In genomic region chr7:126511287-126511686, GRCm38 (mm10) we compare ENCODE assay signal across 19 mouse cellular contexts. TPM values are rescaled to one million over a fixed set of nuclear protein-coding genes. Genes with fewer than 3 reads are reported as not detected.
DNase-seq lines count a peak whose midpoint lies in the region; ATAC-seq and TF ChIP-seq lines count a peak whose summit lies in the region.
"Had no signal": no experiment of that assay in that cellular context is flagged by ENCODE, and none has a peak within 500 bp of the region (broad histone marks: within the 10 kb centered on the region; RNA-seq: fewer than 3 reads in every experiment).

No protein-coding gene starts in this region.

- no peak for TF ChIP-seq CTCF in heart, postnatal 0 days (IDR thresholded peaks at IDR 0.05; ENCODE audit: low read depth)
- TF ChIP-seq CTCF in heart, adult 2 months (IDR thresholded peaks at IDR 0.05): no peak
- no peak for TF ChIP-seq CTCF in stomach, postnatal 0 days (IDR thresholded peaks at IDR 0.05; ENCODE audit: low read depth)

- intact Hi-C loops in heart, adult 2 months (cut with DNase I): no loop called here

- TF ChIP-seq POLR2A in heart, adult 2 months (IDR thresholded peaks at IDR 0.05; ENCODE audit: insufficient read depth, low read depth, low read length): no peak

- no peaks in the 10 kb centered on the region for H3K4me1 ChIP-seq in heart, postnatal 0 days (ENCODE audit: control insufficient read depth, insufficient read depth)
- H3K4me1 ChIP-seq in heart, adult 2 months (ENCODE audit: control insufficient read depth, insufficient read depth, low read length): no peaks in the 10 kb centered on the region
- no peaks in the 10 kb centered on the region for H3K4me1 ChIP-seq in stomach, postnatal 0 days (replicated peaks; ENCODE audit: control insufficient read depth, insufficient read depth)
- H3K4me1 ChIP-seq in kidney, embryonic 15.5 days: no peaks in the 10 kb centered on the region
- H3K4me1 ChIP-seq: embryonic facial prominence, embryonic 10.5 days; forebrain, embryonic 13.5 days; heart, embryonic 12.5 days; hindbrain, embryonic 15.5 days had no signal

- no peak overlapping the region for H3K9ac ChIP-seq in heart, postnatal 0 days (replicated peaks; ENCODE audit: low read depth, low read length)
- no peak overlapping the region for H3K9ac ChIP-seq in heart, adult 2 months (ENCODE audit: low read depth, low read length)
- H3K9ac ChIP-seq in stomach, postnatal 0 days (ENCODE audit: low read length): no peak overlapping the region
- H3K9ac ChIP-seq in kidney, embryonic 15.5 days: no peak overlapping the region
- H3K9ac ChIP-seq: forebrain, embryonic 13.5 days; heart, embryonic 12.5 days; hindbrain, embryonic 15.5 days had no signal

- H3K27ac ChIP-seq in heart, postnatal 0 days (ENCODE audit: low read depth): no peak overlapping the region
- no peak overlapping the region for H3K27ac ChIP-seq in heart, adult 2 months
- H3K27ac ChIP-seq in stomach, postnatal 0 days (replicated peaks): no peak overlapping the region
- no peak overlapping the region for H3K27ac ChIP-seq in kidney, embryonic 15.5 days
- H3K27ac ChIP-seq: embryonic facial prominence, embryonic 10.5 days; forebrain, embryonic 13.5 days; gastrocnemius, adult 2 months; hindbrain, embryonic 15.5 days had no signal

- no peak for TF ChIP-seq EP300 in heart, postnatal 0 days (IDR thresholded peaks at IDR 0.05; ENCODE audit: low read depth)
- no peak for TF ChIP-seq EP300 in heart, adult 2 months (IDR thresholded peaks at IDR 0.05; ENCODE audit: insufficient read depth, low read depth, low read length)
- TF ChIP-seq EP300 in stomach, postnatal 0 days (optimal IDR thresholded peaks at IDR 0.05): no peak

- no peaks in the 10 kb centered on the region for H3K9me3 ChIP-seq in heart, postnatal 0 days (replicated peaks; ENCODE audit: control insufficient read depth, low read length)
- no peaks in the 10 kb centered on the region for H3K9me3 ChIP-seq in stomach, postnatal 0 days (ENCODE audit: control insufficient read depth, low read length)
- no peaks in the 10 kb centered on the region for H3K9me3 ChIP-seq in kidney, embryonic 15.5 days (replicated peaks)
- H3K9me3 ChIP-seq: embryonic facial prominence, embryonic 10.5 days; forebrain, embryonic 13.5 days; heart, embryonic 12.5 days; hindbrain, embryonic 15.5 days had no signal

- WGBS in heart, postnatal 0 days: 52% methylated on average over 3 of the region's 3 CpGs
- 51% methylated on average over 3 of the region's 3 CpGs for WGBS in heart, adult 2 months
- 71% methylated on average over 3 of the region's 3 CpGs for WGBS in stomach, postnatal 0 days
- 77% methylated on average over 3 of the region's 3 CpGs for WGBS in kidney, embryonic 15.5 days

- no peak overlapping the region for H3K4me3 ChIP-seq in heart, postnatal 0 days (ENCODE audit: low read depth, low read length)
- H3K4me3 ChIP-seq in heart, adult 2 months: no peak overlapping the region
- H3K4me3 ChIP-seq in stomach, postnatal 0 days (ENCODE audit: low read depth, low read length): no peak overlapping the region
- no peak overlapping the region for H3K4me3 ChIP-seq in kidney, embryonic 15.5 days (replicated peaks)
- H3K4me3 ChIP-seq: embryonic facial prominence, embryonic 10.5 days; forebrain, embryonic 13.5 days; gastrocnemius, adult 2 months; heart, embryonic 12.5 days; hindbrain, embryonic 15.5 days had no signal

- H3K36me3 ChIP-seq in heart, postnatal 0 days (replicated peaks; ENCODE audit: control insufficient read depth, insufficient read depth, low read length): no peaks in the 10 kb centered on the region
- no peaks in the 10 kb centered on the region for H3K36me3 ChIP-seq in heart, adult 2 months (ENCODE audit: control insufficient read depth, insufficient read depth, low read length)
- no peaks in the 10 kb centered on the region for H3K36me3 ChIP-seq in stomach, postnatal 0 days (ENCODE audit: control insufficient read depth, insufficient read depth, low read length)
- H3K36me3 ChIP-seq in kidney, embryonic 15.5 days: no peaks in the 10 kb centered on the region
- H3K36me3 ChIP-seq: embryonic facial prominence, embryonic 10.5 days; heart, embryonic 12.5 days; hindbrain, embryonic 15.5 days had no signal

- H3K79me2 ChIP-seq in heart, adult 2 months (replicated peaks; ENCODE audit: control insufficient read depth, insufficient read depth, low read length): no peaks in the 10 kb centered on the region

- no peak overlapping the region for H3K4me2 ChIP-seq in heart, postnatal 0 days (ENCODE audit: low read depth, low read length)
- no peak overlapping the region for H3K4me2 ChIP-seq in stomach, postnatal 0 days (replicated peaks; ENCODE audit: low read depth)
- no peak overlapping the region for H3K4me2 ChIP-seq in kidney, embryonic 15.5 days
- H3K4me2 ChIP-seq: forebrain, embryonic 13.5 days; heart, embryonic 12.5 days; hindbrain, embryonic 15.5 days had no signal

- peak; percentile 64 to 87 for DNase-seq in adrenal gland, adult (ENCODE audit: inconsistent age in 2 of 2, low spot score in 1 of 2)
- DNase-seq in adrenal gland, postnatal 4 days (ENCODE audit: low spot score in 2 of 2): no peak
- DNase-seq in heart, postnatal 0 days (ENCODE audit: low spot score): peak; percentile 18
- DNase-seq in heart, adult 2 months: no peak
- DNase-seq in NIH3T3 (ENCODE audit: low read depth): peak; percentile 43
- peak; percentile 24 for DNase-seq in stomach, postnatal 0 days (ENCODE audit: low spot score)
- DNase-seq: cerebellum, adult 2 months; cerebellum, postnatal 10 days; gastrocnemius, adult 2 months; gastrocnemius, postnatal 36 days; heart, adult 18-20 months; heart, postnatal 36 days had no signal

- 0 out of 2 replicates have a peak, but pooled peaks have one; percentile 11 for ATAC-seq in heart, postnatal 0 days (ENCODE audit: insufficient read depth, low read depth)
- peak; percentile 69 for ATAC-seq in stomach, postnatal 0 days (ENCODE audit: low FRiP score, low TSS enrichment)
- no peak for ATAC-seq in kidney, embryonic 15.5 days (replicated peaks; ENCODE audit: low FRiP score)
- ATAC-seq: forebrain, embryonic 13.5 days; intestine, embryonic 16.5 days had no signal

- H3K27me3 ChIP-seq in heart, postnatal 0 days (ENCODE audit: control insufficient read depth, insufficient read depth, low read length): no peaks in the 10 kb centered on the region
- no peaks in the 10 kb centered on the region for H3K27me3 ChIP-seq in heart, adult 2 months (ENCODE audit: control insufficient read depth, insufficient read depth, low read length)
- no peaks in the 10 kb centered on the region for H3K27me3 ChIP-seq in stomach, postnatal 0 days (ENCODE audit: control insufficient read depth, insufficient read depth, low read length)
- no peaks in the 10 kb centered on the region for H3K27me3 ChIP-seq in kidney, embryonic 15.5 days
- H3K27me3 ChIP-seq: CH12.LX; forebrain, embryonic 13.5 days; heart, embryonic 12.5 days; hindbrain, embryonic 15.5 days had no signal

RNA-seq across cellular contexts. Expression of gene Atxn2l, which starts 8.1 kb away (rescaled TPM):
- total RNA-seq in adrenal gland, postnatal 4 days (2021): 100 to 1,000 TPM; 109 to 127 TPM
- total RNA-seq in heart, postnatal 0 days (2014; rRNA removed; ENCODE audit: low replicate concordance): 21.8 and 35.6 TPM in 2 replicates
- 13.4 and 14.1 TPM in 2 replicates for polyA plus RNA-seq in heart, postnatal 0 days (2015; fragmentation: Nextera tagmentation; extraction: Ambion mirVana)
- total RNA-seq in heart, adult 2 months (2021): 10 to 100 TPM; 34.0 to 37.6 TPM
- 48.1 and 66.7 TPM in 2 replicates for polyA plus RNA-seq in heart, adult 2 months (2012; rRNA removed)
- polyA plus RNA-seq in stomach, postnatal 0 days (2015; fragmentation: Nextera tagmentation; extraction: Ambion mirVana): 16.9 and 19.6 TPM in 2 replicates
- 49.3 and 51.7 TPM in 2 replicates for polyA plus RNA-seq in kidney, embryonic 15.5 days (2015; fragmentation: Nextera tagmentation; extraction: Ambion mirVana)

RNA-seq across cellular contexts. Expression of gene Tufm, which starts 24.1 kb away (rescaled TPM):
- 100 to 1,000 TPM; 158 to 166 TPM for total RNA-seq in adrenal gland, postnatal 4 days (2021)
- 151 and 153 TPM in 2 replicates for total RNA-seq in heart, postnatal 0 days (2014; rRNA removed; ENCODE audit: low replicate concordance)
- polyA plus RNA-seq in heart, postnatal 0 days (2015; fragmentation: Nextera tagmentation; extraction: Ambion mirVana): 199 and 205 TPM in 2 replicates
- total RNA-seq in heart, adult 2 months (2021): 100 to 1,000 TPM; 271 to 314 TPM
- 288 and 353 TPM in 2 replicates for polyA plus RNA-seq in heart, adult 2 months (2012; rRNA removed)
- polyA plus RNA-seq in stomach, postnatal 0 days (2015; fragmentation: Nextera tagmentation; extraction: Ambion mirVana): 73.9 and 77.5 TPM in 2 replicates
- polyA plus RNA-seq in kidney, embryonic 15.5 days (2015; fragmentation: Nextera tagmentation; extraction: Ambion mirVana): 154 and 156 TPM in 2 replicates

RNA-seq across cellular contexts. Expression of gene Sh2b1, which starts 36.1 kb away (rescaled TPM):
- total RNA-seq in adrenal gland, postnatal 4 days (2021): 10 to 100 TPM; 59.2 to 60.9 TPM
- total RNA-seq in heart, postnatal 0 days (2014; rRNA removed; ENCODE audit: low replicate concordance): 22.6 and 30.3 TPM in 2 replicates
- 34.4 and 34.5 TPM in 2 replicates for polyA plus RNA-seq in heart, postnatal 0 days (2015; fragmentation: Nextera tagmentation; extraction: Ambion mirVana)
- total RNA-seq in heart, adult 2 months (2021): 10 to 100 TPM; 42.5 to 46.1 TPM
- 58.2 and 59.2 TPM in 2 replicates for polyA plus RNA-seq in heart, adult 2 months (2012; rRNA removed)
- polyA plus RNA-seq in stomach, postnatal 0 days (2015; fragmentation: Nextera tagmentation; extraction: Ambion mirVana): 20.0 and 24.0 TPM in 2 replicates
- polyA plus RNA-seq in kidney, embryonic 15.5 days (2015; fragmentation: Nextera tagmentation; extraction: Ambion mirVana): 52.7 and 56.0 TPM in 2 replicates

RNA-seq across cellular contexts. Expression of gene Atp2a1, which starts 48.4 kb away (rescaled TPM):
- 100 to 1,000 TPM in 1 of 2 experiments, 10 to 100 TPM in 1; 56.9 to 145 TPM for total RNA-seq in adrenal gland, postnatal 4 days (2021)
- 0.92 and 3.8 TPM in 2 replicates for total RNA-seq in heart, postnatal 0 days (2014; rRNA removed; ENCODE audit: low replicate concordance)
- polyA plus RNA-seq in heart, postnatal 0 days (2015; fragmentation: Nextera tagmentation; extraction: Ambion mirVana): 0.40 and 0.92 TPM in 2 replicates
- 1 to 10 TPM; 1.1 to 1.3 TPM for total RNA-seq in heart, adult 2 months (2021)
- polyA plus RNA-seq in heart, adult 2 months (2012; rRNA removed): 5.7 and 6.6 TPM in 2 replicates
- 0.59 and 1.8 TPM in 2 replicates for polyA plus RNA-seq in stomach, postnatal 0 days (2015; fragmentation: Nextera tagmentation; extraction: Ambion mirVana)
- polyA plus RNA-seq in kidney, embryonic 15.5 days (2015; fragmentation: Nextera tagmentation; extraction: Ambion mirVana): 13.4 and 25.1 TPM in 2 replicates

RNA-seq across cellular contexts. Expression of gene Eif3c, which starts 54.9 kb away (rescaled TPM):
- total RNA-seq in adrenal gland, postnatal 4 days (2021): 100 to 1,000 TPM; 255 to 260 TPM
- total RNA-seq in heart, postnatal 0 days (2014; rRNA removed; ENCODE audit: low replicate concordance): 88.8 and 103 TPM in 2 replicates
- 108 and 114 TPM in 2 replicates for polyA plus RNA-seq in heart, postnatal 0 days (2015; fragmentation: Nextera tagmentation; extraction: Ambion mirVana)
- 100 to 1,000 TPM; 133 to 159 TPM for total RNA-seq in heart, adult 2 months (2021)
- 59.3 and 72.6 TPM in 2 replicates for polyA plus RNA-seq in heart, adult 2 months (2012; rRNA removed)
- 150 and 163 TPM in 2 replicates for polyA plus RNA-seq in stomach, postnatal 0 days (2015; fragmentation: Nextera tagmentation; extraction: Ambion mirVana)
- polyA plus RNA-seq in kidney, embryonic 15.5 days (2015; fragmentation: Nextera tagmentation; extraction: Ambion mirVana): 231 and 236 TPM in 2 replicates

Comparison
In these comparisons a context has a peak if more than half of its experiments do, and no peak if none do; other contexts are left out.
1. DNase-seq: peak in adrenal gland, adult (2 of 2), heart, postnatal 0 days (single experiment), NIH3T3 (single experiment) and stomach, postnatal 0 days (single experiment); none in adrenal gland, postnatal 4 days (0 of 2) and heart, adult 2 months (0 of 2).